Mouse (Mus musculus) erythroblast, adult 5-6 weeks (primary cell): ENCODE data around the gene Ddx5. TPM values are rescaled to one million over a fixed set of nuclear protein-coding genes. Genes with fewer than 3 reads are reported as not detected.
"Not testable (repeated sequence)": the region's sequence is repeated elsewhere in the genome, so short reads cannot be mapped to it uniquely, and the experiment has no call there.

Experiments
- ATAC-seq: replicated peaks from 2 replicates; pipeline ENCODE4 v1.8.0; 2016; ENCODE audit warnings: moderate number of reproducible peaks, mild to moderate bottlenecking, moderate TSS enrichment, inconsistent platforms; ENCODE audit not compliant: poor library complexity, low FRiP score, severe bottlenecking
- total RNA-seq, 2 experiments: library from RNA; stranded (forward) in 1 of 2; stranded (reverse) in 1 of 2; fragments of 150-400 nt in 1 of 2; fragments of 200-764, 138-1000 nt in 1 of 2; gene quantifications; 2 replicates each; pipeline versions ENCODE4 v1.2.3 to v1.2.4; 2015 to 2017; ENCODE audit warnings: low replicate concordance in 2 of 2

Gene Ddx5
- total RNA-seq, 2 experiments from 2014 or later, result 476 to 906 TPM

DNA sequence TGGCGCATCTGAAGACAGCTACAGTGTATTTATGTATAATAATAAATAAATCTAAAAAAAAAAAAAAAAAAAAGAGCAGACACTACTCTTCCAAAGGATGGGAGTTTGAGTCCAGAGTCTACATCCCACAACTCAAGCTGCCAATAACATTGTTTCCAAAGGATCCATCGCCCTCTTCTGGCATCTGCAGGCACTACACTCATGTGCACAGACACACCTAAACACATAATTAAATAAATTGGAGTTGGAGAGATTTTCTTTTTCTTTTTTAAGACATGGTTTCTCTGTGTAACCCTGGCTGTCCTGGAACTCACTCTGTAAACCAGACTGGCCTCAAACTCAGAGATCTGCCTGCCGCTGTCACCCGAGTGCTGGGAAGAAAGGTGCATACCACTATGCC lies 21.5 kb downstream of the Ddx5 start:
- ATAC-seq, result no peak

DNA sequence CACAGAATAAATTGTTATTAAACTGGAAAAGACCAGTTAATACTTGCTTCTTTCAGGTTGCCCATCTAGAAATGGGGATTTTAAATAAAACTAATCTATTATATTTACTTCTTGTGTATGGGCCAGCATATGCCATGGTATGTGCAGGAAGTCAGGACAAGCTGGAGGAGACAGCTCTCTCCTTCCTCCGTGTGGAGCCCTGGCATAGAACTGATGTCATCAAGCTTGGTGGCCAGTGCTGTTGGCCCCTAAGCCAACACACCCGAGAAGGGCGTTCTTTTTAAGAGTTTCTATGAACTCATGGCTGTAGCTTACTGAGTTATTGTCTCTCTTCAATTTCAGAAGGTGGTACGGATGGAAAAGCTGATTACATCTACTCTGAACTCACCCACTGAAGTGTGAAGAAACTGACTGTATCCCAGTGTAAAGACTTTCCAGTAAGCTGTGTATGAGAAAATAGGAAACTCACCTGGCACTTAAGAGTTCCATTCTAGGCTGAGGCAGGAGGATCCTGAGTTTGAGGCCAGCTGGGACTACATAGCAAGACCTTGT lies 22.3 kb downstream of the Ddx5 start:
- ATAC-seq, result no peak

DNA sequence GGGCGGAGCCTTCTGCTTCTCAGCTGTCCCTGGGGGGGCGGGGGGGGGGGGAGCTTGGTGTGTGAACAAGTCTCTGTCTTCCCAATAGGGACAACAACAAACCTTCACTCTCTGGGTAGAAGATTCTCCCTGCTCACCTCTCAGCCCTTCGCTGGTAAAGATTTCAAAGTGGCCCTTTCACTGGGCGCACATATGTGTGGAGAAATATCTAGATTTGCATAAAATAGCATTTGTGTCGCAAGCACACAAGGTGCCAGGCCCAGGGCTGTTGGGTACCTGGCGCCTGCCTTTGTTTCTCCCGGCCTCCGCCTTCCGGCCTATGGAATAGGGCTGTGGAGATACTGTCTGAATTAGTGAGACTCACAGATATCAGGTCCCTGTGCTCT lies 26.2 kb downstream of the Ddx5 start:
- ATAC-seq, result no peak

DNA sequence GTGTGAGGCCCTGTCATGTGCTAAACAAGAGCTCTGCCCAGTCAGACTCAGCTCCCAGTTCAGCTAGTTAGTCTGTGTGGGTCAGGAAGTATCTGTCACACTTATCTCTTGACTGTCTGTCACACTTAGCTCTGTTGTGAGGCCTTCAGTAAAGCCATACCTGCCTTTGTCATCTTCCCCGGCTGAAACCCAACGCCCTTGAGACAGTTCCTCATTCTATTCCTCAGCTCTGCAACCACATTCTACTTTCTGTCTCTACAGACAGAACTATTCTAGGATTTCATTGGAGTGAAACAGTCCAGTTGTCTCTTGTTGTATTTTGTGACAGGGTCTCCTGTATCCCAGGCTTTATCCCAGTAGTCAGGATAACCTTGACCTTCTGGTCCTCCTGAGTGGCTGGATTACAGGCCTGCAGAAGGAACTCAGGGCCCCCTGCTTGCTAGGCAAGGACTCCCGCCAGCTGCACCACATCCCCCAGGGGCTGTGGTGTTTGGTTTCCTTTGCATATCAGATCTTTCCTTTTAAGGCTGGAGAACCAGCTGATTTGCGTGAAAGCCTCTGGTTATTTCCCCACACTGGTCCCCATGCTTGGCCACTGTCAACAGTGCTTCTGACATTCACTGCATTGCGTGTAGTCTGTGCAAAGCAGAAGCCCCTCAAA lies 26.7 kb downstream of the Ddx5 start:
- no peak for ATAC-seq

DNA sequence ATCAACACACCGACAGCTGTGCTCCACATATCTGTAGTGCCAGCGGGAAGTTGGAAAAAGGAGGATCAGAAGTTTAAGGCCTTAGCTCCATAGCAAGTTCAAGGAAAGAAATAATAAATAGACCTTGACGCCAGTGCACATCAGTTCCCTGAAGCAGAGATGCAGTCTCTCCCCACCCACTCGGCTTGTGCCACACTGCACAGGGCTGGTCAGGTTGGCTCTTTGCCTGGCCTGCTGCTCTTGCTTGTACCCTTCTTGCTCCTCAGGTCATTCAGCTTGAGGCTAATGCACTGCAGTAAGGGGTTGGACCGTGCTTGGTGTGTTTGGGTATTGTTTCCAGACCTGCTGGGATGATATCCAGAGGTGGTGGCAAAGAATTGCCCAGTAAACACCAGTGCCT lies 28.5 kb downstream of the Ddx5 start:
- no peak for ATAC-seq

DNA sequence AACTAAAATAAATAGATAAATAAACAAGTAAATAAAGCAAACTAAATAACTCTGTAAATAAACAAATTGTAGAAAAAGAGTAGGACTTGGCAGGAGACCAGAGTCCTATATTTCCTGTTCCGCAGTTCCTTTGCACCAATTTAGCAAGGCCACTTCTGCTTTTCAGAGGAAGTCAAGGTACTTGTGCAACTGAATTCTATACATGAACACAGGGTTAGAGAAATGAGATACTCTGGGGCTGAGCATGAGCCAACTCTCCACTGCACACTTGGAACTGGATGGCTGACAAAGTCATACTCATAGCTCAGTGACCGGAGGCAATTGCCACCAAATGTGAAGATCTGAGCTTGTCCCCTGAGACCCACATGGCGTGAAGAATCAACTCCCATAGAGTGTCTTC lies 30.0 kb downstream of the Ddx5 start:
- ATAC-seq, result no peak

DNA sequence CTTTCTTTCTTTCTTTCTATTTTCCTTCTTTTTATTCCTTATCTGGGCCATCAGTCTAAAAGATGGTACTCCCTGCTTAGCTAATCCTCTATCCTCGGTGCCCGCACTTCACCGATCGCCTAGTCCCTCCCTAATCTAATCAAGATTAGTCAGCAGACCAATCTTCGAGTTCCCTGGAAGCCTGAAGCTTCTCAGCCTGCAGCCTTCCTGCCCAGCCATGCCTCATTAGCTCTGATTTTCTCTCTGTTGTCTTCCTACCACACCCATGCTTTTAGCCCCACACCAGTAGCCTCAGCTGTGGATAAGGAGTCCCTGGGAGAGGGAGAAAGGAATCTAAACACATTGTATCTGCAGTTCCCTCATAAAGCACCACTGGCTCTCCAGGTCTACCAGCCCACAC lies 33.4 kb downstream of the Ddx5 start:
- no peak for ATAC-seq

DNA sequence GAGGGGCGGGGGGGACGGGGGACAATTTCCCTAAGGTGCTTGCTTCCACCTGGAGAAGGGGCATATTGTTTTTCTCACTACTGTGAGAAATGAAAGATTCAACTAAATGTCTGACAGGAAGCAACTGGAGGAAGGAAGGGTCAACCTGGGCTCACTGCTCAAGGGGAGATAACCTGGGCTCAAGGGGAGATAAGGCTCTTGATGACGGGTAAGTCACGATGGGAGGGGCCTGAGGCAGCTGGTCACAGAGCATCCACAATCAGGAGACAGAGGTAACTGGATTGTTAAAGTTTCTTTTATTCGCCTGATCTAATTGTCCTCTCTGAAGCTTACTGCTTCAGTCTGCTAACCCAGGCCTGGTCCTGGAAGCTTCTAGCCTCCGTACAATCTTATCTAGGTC lies 35.7 kb downstream of the Ddx5 start:
- ATAC-seq, result no peak

DNA sequence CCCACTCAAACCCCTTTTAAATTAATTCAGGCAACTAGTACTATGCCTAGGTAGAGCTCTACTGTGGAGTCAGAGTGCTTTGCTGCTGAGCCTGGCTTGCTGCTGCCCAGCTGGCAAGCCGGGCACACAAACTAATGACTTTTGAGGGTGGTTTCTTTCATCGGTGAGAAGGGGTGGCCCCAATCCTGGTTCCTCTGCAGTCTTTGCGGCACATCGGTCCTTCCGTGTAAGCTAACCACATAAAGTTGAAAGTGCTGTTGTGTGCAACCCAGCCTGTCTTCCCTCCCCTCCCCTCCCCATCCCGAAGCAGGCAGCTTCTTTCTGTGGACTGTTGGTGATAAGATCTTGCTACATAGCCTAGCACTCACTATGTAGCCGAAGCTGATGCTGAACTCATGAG lies 36.9 kb downstream of the Ddx5 start:
- no peak for ATAC-seq

DNA sequence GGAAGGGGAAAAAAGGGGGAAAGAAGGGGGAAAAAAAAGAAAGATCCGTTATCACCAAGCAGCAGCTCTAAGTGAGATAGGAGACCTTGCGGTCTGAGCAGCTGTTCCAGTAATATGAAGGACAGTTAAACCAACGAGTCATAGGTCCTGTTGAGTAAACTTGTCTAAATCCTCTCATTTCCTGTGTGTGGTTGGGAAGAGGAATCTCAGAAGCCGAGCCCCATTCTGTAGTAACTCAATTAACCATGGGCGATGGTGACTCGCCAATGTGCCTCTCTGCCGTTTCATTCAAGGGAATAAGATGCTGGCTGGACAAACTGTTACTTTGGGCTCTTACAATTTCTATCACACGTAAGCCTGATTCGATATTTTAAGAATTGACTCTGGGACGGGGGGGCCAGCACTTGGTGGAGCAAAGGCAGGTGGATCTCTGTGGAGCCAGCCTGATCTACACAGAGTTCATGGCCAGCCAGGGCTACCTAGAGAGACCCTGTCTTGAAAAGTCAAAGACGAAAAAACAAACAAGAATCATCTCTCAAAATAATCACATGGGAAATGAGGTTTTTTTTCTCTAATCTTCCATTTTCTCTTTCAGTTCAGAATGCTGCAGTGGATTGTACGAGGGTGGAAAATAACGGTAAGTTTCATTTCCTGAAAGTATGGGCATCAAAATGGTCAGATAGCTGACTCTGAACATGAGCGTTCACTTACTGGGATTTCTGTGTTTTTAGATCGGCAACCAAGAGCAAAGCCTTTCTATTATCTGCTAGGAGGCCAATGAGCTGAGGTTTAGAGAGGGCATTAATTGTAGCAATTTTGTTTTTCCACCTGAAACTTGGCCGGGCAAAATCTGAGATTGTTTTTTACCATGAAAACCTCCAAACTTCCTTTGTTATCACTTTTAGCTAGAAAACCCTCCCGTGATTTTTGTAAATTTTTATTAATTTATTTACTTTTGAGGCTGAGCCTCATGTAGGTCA lies 37.7 kb downstream of the Ddx5 start, which contains the start of gene Milr1:
TSS of gene Milr1 (plus strand) at position 188 of the 980 bp plus-strand sequence.
- ATAC-seq, result no peak

DNA sequence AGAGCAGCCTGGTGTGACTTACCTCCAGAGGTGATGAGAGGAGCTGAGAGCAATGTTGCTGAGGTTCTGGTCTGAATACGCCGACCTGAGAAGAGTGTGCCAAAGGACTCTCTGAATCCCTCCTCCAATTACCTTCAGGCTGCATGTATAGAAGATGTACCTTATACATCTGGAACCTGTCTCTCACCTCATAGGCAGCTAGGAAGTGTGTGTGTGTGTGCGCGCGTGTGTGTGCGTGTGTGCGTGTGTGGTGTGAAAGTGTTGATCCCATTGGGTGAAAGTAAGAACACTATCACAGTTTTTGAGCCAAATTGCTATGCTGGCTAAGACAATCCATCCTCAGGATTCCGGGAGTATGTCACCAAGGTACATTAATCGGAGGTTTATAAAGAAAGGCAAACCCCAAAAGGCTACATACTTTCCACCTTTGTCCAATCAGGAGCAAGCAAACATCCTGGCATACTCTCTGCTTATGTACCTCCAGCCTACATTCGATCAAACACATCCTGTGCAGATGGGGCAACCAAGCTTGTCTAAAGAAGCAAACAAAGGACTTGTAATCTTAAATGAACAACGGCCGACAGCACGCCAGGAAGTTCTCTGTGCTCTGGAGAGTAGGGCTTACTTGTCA lies 38.7 kb downstream of the Ddx5 start, which contains the start of gene Pecam1:
TSS of gene Pecam1 (minus strand) at position 508 of the 631 bp plus-strand sequence.
- ATAC-seq, result no peak

DNA sequence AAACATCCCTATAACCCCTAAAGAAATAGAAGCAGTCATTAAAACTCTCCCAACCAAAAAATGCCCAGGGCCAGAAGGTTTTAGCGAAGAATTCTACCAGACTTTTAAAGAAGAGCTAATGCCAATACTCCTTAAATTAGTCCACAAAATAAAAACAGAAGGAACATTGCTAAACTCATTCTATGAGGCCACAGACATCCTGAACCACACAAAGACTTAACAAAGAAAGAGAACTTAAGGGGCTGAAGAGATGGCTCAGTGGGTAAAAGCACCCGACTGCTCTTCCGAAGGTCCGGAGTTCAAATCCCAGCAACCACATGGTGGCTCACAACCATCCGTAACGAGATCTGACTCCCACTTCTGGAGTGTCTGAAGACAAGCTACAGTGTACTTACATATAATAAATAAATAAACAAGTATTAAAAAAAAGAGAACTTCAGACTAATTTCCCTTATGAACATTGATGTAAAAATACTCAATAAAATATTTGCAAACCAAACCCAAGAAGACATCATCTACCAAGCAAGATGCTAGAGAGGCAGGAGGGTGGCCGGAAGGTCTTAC lies 39.3 kb downstream of the Ddx5 start:
- ATAC-seq, result not testable (repeated sequence)

DNA sequence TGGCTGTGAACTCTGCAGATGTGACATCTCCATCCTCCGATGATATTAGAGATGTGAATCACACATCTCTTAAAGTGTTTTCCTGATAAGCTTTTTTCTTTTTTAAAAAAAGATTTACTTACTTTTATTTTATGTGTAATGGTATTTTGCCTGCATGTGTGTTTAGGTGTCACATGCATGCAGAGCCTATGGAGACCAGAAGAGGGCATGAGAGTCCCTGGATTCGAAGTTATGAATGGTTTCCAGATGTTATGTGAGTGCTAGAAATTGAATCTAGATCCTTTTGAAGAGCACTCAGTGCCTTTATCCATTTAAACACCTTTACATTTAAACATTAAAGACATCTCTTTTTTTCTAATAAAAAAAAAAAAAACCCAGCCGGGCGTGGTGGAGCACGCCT lies 44.0 kb downstream of the Ddx5 start:
- ATAC-seq, result no peak

DNA sequence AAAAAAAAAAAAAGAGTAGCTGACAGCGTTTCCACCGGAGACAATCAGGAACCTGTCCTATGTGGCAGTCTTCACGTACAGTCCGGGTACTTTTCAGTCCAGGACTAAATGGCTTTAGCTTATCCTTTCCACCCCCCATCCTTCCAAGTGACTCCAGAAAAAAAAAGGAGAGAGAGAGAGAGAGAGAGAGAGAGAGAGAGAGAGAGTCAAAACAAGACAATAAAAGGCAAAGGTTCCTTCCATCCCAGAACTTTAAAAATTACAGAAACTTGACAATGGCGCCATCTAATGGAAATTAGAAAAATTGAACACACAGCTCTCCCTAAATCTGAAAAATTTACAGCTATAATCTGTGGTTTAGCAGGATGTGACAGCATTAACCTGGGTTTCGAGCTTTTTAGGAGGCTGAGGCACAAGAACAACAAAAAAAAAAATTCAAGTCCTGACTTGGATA lies 46.6 kb downstream of the Ddx5 start:
- no peak for ATAC-seq

DNA sequence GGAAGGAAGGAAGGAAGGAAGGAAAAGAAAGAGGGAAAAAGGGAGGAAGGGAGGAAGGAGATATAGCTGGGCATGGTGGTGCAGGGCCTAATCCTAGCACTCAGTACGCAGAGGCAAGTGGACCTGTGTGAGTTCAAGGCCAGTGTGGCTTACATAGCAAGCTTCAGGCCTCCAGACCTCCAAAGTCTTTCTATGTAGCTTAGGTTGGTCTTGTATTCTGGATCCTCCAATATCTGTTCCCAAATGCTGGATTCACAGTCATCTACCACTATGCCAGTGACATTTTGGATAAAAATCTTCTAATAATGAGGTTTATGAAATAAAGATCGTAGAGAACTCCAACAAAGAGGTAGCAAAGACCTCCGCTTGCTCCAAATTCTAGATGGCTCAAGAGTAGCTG lies 47.2 kb downstream of the Ddx5 start:
- ATAC-seq, result no peak

DNA sequence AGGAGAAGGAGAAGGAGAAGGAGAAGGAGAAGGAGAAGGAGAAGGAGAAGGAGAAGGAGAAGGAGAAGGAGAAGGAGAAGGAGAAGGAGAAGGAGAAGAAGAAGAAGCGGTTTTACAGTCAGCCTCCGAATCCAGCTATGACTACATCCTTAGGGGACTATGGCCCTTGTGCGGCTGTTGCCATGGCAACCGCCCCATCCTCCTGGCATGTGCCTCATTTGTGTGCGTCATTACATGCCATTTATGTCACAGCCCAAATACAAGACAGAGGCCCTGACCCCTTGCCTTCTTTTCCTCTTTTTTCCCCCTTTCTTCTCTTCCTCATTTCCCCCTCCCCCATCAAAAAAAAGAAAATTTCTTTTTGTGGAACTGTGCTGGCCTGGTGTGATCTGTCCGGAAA lies 47.8 kb downstream of the Ddx5 start:
- no peak for ATAC-seq

DNA sequence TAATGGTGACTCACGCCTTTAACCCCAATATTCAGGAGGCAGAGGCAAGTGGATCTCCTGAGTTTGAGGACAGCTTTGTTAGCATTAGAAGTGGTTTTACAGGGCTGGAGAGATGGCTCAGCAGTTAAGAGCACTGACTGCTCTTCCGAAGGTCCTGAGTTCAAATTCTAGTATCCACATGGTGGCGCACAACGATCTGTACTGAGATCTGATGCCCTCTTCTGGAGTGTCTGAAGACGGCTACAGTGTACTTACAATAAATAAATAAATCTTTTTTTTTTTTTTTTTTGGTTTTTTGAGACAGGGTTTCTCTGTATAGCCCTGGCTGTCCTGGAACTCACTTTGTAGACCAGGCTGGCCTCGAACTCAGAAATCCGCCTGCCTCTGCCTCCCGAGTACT lies 48.3 kb downstream of the Ddx5 start:
- ATAC-seq, result not testable (repeated sequence)

DNA sequence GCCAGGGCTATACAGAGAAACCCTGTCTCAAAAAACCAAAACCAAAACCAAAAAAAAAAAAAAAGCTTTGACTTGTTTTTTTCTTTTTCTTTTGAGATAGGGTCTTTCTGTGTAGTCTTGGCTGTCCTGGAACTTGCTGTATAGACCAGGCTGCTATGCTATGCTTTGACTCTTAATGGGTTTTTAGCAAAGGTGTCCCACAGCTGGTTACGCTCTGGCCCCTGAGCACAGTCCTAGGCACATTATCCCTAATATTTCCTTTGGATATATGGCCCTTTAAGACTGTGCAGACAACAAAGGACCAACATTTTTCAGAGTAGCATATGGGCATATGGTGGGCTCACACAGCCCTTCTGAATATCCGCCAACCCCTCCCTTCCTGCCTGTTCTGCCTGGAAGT lies 49.9 kb downstream of the Ddx5 start:
- no peak for ATAC-seq

DNA sequence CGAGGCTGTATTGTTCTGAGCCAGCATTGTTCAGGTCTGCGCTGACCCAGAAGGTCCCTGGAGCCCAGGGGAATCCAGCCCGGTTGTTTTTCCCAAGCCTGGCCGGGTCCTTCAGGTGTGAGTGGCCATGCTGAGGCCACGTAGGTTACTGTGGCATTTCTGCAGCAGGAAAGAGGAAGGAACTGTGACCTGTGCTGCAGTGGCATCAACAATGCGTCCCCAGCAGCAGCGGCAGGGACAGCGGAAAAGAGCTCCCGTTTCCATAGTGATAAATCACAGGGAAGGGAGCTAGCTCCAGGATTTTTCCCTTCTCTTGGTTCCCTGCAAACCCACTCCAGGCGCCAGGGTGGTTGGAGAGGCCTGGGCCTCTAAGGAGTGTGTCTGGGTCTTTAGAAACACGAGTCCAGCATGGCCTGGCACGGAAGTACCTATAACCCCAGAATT lies 51.8 kb downstream of the Ddx5 start:
- ATAC-seq, result no peak

DNA sequence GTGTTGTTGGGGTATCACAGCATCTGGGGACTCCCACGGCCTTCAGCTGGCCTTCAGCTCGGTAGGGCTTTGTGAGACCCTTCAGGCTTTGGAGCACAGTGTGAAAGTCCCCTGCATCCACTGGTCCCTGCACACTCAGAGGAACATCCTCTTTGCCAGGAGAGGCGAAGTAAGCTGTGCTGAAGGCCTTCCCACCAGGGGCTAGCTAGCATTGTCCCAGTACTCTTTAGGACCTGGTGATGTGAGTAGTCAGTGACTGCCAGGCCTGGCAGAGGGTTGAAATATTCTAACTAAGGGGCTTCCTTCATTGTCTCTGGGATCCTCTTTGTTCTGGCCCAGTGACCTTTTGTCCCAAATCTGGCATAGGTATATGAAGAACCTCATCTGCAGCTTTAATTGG lies 52.4 kb downstream of the Ddx5 start:
- ATAC-seq, result no peak
